Mouse (Mus musculus): ENCODE measurements around the gene Arhgdib. TPM values are rescaled to one million over a fixed set of nuclear protein-coding genes. Genes with fewer than 3 reads are reported as not detected.

Arhgdib gene
- polyA plus RNA-seq, 1 experiment from 2014 or later, result 14.9 TPM

DNA sequence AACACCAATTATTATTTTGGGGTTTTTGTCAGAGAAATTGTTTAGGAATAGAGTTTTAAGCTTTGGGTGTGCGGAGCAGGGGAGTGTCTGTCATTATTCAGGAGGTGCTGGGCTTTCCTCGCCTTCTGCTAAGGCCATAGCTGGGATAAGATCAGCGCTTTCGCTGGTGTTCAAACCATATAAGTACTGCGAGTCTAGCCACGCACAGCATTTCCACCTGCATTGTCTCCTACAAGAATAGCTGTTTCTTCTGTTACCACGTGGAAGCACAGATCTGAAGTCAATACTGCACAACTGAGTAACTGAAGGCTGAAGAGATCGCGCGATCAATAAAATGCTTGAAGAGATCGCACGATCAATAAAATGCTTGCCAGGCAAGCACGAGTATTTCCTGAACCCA, 10.5 kb downstream of the Arhgdib start:
- WGBS, result 80% methylated on average over 13 of the region's 13 CpGs
- H3K4me1 ChIP-seq (ENCODE audit: control insufficient read depth, insufficient read depth, low read depth, low read length), result no peaks in the 10 kb centered on the region
- H3K4me3 ChIP-seq (ENCODE audit: low read length), result no peak overlapping the region
- H3K9ac ChIP-seq (ENCODE audit: low read depth, low read length), result no peak overlapping the region
- no peaks in the 10 kb centered on the region for H3K27me3 ChIP-seq (replicated peaks; ENCODE audit: control insufficient read depth, insufficient read depth, low read length)
- H3K27ac ChIP-seq (ENCODE audit: low read depth, low read length), result no peak overlapping the region
- no peaks in the 10 kb centered on the region for H3K36me3 ChIP-seq (ENCODE audit: control insufficient read depth, insufficient read depth, low read length)
- no peak overlapping the region for H3K4me2 ChIP-seq (ENCODE audit: low read length)
- no peaks in the 10 kb centered on the region for H3K9me3 ChIP-seq (ENCODE audit: control insufficient read depth, low read length)
- ATAC-seq, result no peak

DNA sequence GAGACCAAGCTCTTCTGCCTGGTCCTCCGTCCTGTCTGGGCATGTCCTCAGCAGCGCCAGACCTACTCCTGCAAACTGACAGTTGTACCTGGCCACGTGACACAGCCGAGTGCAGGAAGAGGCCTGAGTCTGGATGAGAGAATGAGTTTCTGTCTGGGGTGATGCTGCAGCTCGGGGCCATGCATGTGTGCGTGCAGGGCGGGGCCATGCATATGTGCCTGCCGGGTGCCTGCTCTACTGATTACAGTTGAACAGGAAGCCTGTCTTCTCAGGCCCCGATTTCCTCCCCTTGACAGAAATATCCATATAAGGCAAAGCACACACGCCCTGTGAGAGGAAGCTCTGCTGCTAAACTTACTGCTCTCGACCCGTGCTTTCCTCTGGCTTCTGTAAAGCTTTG, 11.0 kb downstream of the Arhgdib start:
- Histone ChIP-seq H3K4me3 (ENCODE audit: low read length) (no peak overlapping the region), H3K4me2 (ENCODE audit: low read length) (no peak overlapping the region), H3K4me1 (ENCODE audit: control insufficient read depth, insufficient read depth, low read depth, low read length) (no peaks in the 10 kb centered on the region), H3K27ac (ENCODE audit: low read depth, low read length) (no peak overlapping the region), H3K9me3 (ENCODE audit: control insufficient read depth, low read length) (no peaks in the 10 kb centered on the region), H3K9ac (ENCODE audit: low read depth, low read length) (no peak overlapping the region), H3K27me3 (replicated peaks; ENCODE audit: control insufficient read depth, insufficient read depth, low read length) (no peaks in the 10 kb centered on the region), H3K36me3 (ENCODE audit: control insufficient read depth, insufficient read depth, low read length) (no peaks in the 10 kb centered on the region)
- ATAC-seq, result peak; percentile 61
- WGBS, result 67% methylated on average over 12 of the region's 12 CpGs

DNA sequence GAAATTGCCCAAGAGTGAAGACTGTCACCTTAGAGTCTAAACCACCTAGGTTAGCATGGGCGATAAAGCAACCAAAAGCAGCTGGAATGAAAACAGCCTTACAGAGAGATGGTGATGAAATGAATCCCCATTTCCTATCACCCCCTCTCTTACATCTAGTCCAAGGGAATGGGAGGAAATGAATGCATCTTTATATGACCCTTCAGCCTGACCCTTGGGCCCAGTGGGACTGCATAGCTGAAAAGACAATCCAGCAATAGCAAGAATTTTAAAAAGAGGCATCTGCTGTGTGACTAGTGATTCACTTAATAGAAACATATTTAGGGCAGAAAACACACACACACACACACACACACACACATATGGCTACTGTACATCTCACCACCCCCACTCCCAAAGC, 14.1 kb downstream of the Arhgdib start:
- Histone ChIP-seq H3K36me3 (ENCODE audit: control insufficient read depth, insufficient read depth, low read length) (no peaks in the 10 kb centered on the region), H3K9me3 (ENCODE audit: control insufficient read depth, low read length) (no peaks in the 10 kb centered on the region), H3K4me2 (ENCODE audit: low read length) (no peak overlapping the region), H3K4me1 (ENCODE audit: control insufficient read depth, insufficient read depth, low read depth, low read length) (no peaks in the 10 kb centered on the region), H3K27ac (ENCODE audit: low read depth, low read length) (no peak overlapping the region), H3K9ac (ENCODE audit: low read depth, low read length) (no peak overlapping the region), H3K27me3 (replicated peaks; ENCODE audit: control insufficient read depth, insufficient read depth, low read length) (no peaks in the 10 kb centered on the region), H3K4me3 (ENCODE audit: low read length) (no peak overlapping the region)
- WGBS, result 89% methylated on average over 1 of the region's 1 CpGs
- ATAC-seq, result no peak

DNA sequence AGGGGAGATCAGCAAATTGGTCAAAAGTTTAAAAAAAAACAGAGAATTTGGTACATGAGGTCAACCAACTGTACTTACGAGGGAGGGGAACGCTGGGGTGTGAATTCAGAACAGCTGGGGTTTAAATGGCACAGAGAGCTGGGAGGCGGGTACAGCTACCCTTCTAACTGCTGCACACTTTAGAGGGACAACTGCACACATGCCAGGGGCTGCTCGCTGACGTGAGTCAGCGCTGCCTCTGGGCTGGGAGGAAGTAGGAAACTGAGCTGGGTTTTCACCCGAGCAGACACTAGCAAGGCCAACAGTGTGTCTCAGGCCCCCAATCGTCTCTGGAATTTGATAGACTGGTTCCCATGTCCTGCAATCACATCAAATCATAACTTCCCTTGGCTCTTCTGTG, 16.6 kb downstream of the Arhgdib start:
- no peak for ATAC-seq
- no peak overlapping the region for H3K9ac ChIP-seq (ENCODE audit: low read depth, low read length)
- WGBS, result 73% methylated on average over 8 of the region's 8 CpGs
- no peaks in the 10 kb centered on the region for H3K9me3 ChIP-seq (ENCODE audit: control insufficient read depth, low read length)
- H3K36me3 ChIP-seq (ENCODE audit: control insufficient read depth, insufficient read depth, low read length), result no peaks in the 10 kb centered on the region
- H3K27me3 ChIP-seq (replicated peaks; ENCODE audit: control insufficient read depth, insufficient read depth, low read length), result no peaks in the 10 kb centered on the region
- no peak overlapping the region for H3K4me2 ChIP-seq (ENCODE audit: low read length)
- no peak overlapping the region for H3K4me3 ChIP-seq (ENCODE audit: low read length)
- no peak overlapping the region for H3K27ac ChIP-seq (ENCODE audit: low read depth, low read length)
- H3K4me1 ChIP-seq (ENCODE audit: control insufficient read depth, insufficient read depth, low read depth, low read length), result no peaks in the 10 kb centered on the region

- H3K27ac ChIP-seq (ENCODE audit: low read depth, low read length), result no peak within 1 kb of the TSS
- WGBS, result 84% methylated on average over 8 of the region's 8 CpGs
- H3K4me2 ChIP-seq (ENCODE audit: low read length), result no peak within 1 kb of the TSS
- H3K4me1 ChIP-seq (ENCODE audit: control insufficient read depth, insufficient read depth, low read depth, low read length), result no peaks in the 10 kb centered on the region
- ATAC-seq, result no peak
- H3K9me3 ChIP-seq (ENCODE audit: control insufficient read depth, low read length), result no peaks in the 10 kb centered on the region
- no peak within 1 kb of the TSS for H3K9ac ChIP-seq (ENCODE audit: low read depth, low read length)
- H3K4me3 ChIP-seq (ENCODE audit: low read length), result no peak within 1 kb of the TSS
- H3K27me3 ChIP-seq (replicated peaks; ENCODE audit: control insufficient read depth, insufficient read depth, low read length), result no peaks in the 10 kb centered on the region
- no peaks in the 10 kb centered on the region for H3K36me3 ChIP-seq (ENCODE audit: control insufficient read depth, insufficient read depth, low read length)
Measured at GRCm38 (mm10) chr6:136923532-136923931, 18.2 kb downstream of the Arhgdib start, which contains the start of gene Pde6h. Gene Pde6h, plus strand, starts transcription at chr6:136923832.

DNA sequence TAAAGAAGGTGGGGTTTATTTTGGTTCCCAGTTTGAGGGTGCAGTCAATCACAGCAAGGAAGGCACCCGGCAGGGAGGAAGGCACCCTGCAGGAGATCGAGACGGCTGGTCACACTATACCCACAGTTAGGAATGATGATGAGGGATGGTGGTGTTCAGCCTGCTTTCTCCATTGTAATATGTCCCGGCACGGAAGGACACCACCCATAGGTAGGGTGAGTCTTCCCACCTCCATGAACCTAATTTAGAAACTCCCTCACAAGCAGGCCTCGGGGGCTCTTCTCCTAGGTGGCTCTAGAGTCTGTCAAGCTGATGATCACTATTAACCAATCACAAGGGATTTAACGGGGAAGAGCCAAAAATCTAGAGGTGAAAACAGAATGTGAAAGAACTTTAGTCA, 18.8 kb downstream of the Arhgdib start:
- Histone ChIP-seq H3K27me3 (replicated peaks; ENCODE audit: control insufficient read depth, insufficient read depth, low read length) (no peaks in the 10 kb centered on the region), H3K9me3 (ENCODE audit: control insufficient read depth, low read length) (no peaks in the 10 kb centered on the region), H3K27ac (ENCODE audit: low read depth, low read length) (no peak overlapping the region), H3K36me3 (ENCODE audit: control insufficient read depth, insufficient read depth, low read length) (no peaks in the 10 kb centered on the region), H3K9ac (ENCODE audit: low read depth, low read length) (no peak overlapping the region), H3K4me2 (ENCODE audit: low read length) (no peak overlapping the region), H3K4me1 (ENCODE audit: control insufficient read depth, insufficient read depth, low read depth, low read length) (no peaks in the 10 kb centered on the region), H3K4me3 (ENCODE audit: low read length) (no peak overlapping the region)
- 89% methylated on average over 7 of the region's 7 CpGs for WGBS
- ATAC-seq, result no peak

DNA sequence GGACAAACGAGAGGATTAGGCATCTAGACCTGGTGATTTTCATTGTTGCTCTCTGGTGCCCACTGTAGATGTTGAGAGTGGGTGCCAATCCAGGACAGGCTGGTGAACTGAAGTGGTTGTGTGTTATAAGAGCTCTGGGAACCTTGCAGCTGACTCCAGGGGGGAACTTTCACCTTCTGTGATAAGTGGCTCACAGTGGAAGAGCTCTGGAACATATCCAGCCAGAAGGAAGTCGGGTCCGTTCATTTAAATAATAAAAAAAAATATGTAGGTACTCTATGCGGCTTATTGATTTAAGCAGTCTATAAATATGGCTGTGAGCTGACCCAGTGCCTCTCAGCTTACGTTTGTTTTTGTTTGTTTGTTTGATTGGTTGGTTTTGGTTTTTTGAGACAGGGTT, 19.6 kb downstream of the Arhgdib start, which contains the start of gene Erp27:
TSS of gene Erp27 (minus strand) at position 101 of the 400 bp plus-strand sequence.
- H3K4me2 ChIP-seq (ENCODE audit: low read length), result no peak within 1 kb of the TSS
- no peak within 1 kb of the TSS for H3K27ac ChIP-seq (ENCODE audit: low read depth, low read length)
- no peaks in the 10 kb centered on the region for H3K27me3 ChIP-seq (replicated peaks; ENCODE audit: control insufficient read depth, insufficient read depth, low read length)
- no peak within 1 kb of the TSS for H3K4me3 ChIP-seq (ENCODE audit: low read length)
- H3K36me3 ChIP-seq (ENCODE audit: control insufficient read depth, insufficient read depth, low read length), result no peaks in the 10 kb centered on the region
- ATAC-seq, result no peak
- no peaks in the 10 kb centered on the region for H3K4me1 ChIP-seq (ENCODE audit: control insufficient read depth, insufficient read depth, low read depth, low read length)
- no peak within 1 kb of the TSS for H3K9ac ChIP-seq (ENCODE audit: low read depth, low read length)
- 85% methylated on average over 5 of the region's 5 CpGs for WGBS
- no peaks in the 10 kb centered on the region for H3K9me3 ChIP-seq (ENCODE audit: control insufficient read depth, low read length)

- no peaks in the 10 kb centered on the region for H3K4me1 ChIP-seq (ENCODE audit: control insufficient read depth, insufficient read depth, low read depth, low read length)
- no peak overlapping the region for H3K9ac ChIP-seq (ENCODE audit: low read depth, low read length)
- no peaks in the 10 kb centered on the region for H3K27me3 ChIP-seq (replicated peaks; ENCODE audit: control insufficient read depth, insufficient read depth, low read length)
- no peak for ATAC-seq
- no peak overlapping the region for H3K4me2 ChIP-seq (ENCODE audit: low read length)
- H3K36me3 ChIP-seq (ENCODE audit: control insufficient read depth, insufficient read depth, low read length), result no peaks in the 10 kb centered on the region
- H3K4me3 ChIP-seq (ENCODE audit: low read length), result no peak overlapping the region
- no peak overlapping the region for H3K27ac ChIP-seq (ENCODE audit: low read depth, low read length)
- 72% methylated on average over 7 of the region's 7 CpGs for WGBS
- no peaks in the 10 kb centered on the region for H3K9me3 ChIP-seq (ENCODE audit: control insufficient read depth, low read length)
Measured at GRCm38 (mm10) chr6:136921601-136922000, 20.1 kb downstream of the Arhgdib start.

DNA sequence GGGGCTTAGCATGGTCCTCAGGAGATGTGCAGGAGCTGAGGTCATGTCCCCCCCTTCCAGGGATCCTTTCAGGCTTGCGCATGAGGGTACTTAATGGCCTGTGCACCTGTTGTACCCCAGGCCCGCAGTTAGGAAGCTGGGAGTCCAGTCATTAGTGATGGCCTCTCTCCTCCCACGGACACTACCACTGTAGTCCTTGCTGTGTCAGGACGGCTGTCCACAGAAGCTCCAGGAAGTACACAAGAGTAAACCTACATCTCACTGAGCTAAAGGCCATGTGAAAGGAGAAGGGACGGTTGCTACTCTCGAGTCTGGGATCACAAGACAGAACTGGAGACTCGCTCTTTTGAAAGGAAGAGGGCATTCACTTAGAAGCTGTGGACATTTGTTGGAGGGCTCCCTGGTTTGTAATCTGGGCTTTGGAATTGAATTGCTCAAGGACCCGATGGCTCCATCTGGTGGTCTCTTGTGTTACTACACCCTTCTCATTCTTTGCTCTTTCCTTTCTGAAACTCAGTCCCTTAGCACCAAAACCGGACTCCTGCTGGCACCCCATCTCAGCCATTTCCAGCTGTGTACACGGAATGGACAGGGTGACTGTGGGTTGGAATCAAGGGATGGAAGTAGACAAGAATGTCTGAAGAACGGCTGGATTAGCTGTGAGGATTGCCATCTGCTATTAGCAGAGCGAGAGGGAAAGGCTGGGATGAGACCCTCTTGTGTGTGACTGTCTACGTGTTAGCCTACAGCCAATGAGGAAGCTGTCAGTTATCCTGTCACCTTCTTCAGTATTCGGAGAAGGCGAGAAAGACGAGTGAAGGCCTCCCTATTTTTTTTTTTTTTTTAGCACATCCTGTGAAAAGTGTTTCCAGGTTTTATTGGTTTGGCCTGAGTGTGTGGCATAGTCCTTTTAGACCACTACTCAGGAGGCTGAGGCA, 21.1 kb downstream of the Arhgdib start:
- no peaks in the 10 kb centered on the region for H3K4me1 ChIP-seq (ENCODE audit: control insufficient read depth, insufficient read depth, low read depth, low read length)
- no peaks in the 10 kb centered on the region for H3K36me3 ChIP-seq (ENCODE audit: control insufficient read depth, insufficient read depth, low read length)
- no peaks in the 10 kb centered on the region for H3K9me3 ChIP-seq (ENCODE audit: control insufficient read depth, low read length)
- H3K27me3 ChIP-seq (replicated peaks; ENCODE audit: control insufficient read depth, insufficient read depth, low read length), result no peaks in the 10 kb centered on the region
- ATAC-seq, result peak; percentile 37; the same call in 1 of the 2 replicates
- H3K27ac ChIP-seq (ENCODE audit: low read depth, low read length), result no peak overlapping the region
- H3K4me3 ChIP-seq (ENCODE audit: low read length), result no peak overlapping the region
- no peak overlapping the region for H3K9ac ChIP-seq (ENCODE audit: low read depth, low read length)
- 50% methylated on average over 16 of the region's 16 CpGs for WGBS
- H3K4me2 ChIP-seq (ENCODE audit: low read length), result no peak overlapping the region
